Mouse (Mus musculus): ENCODE data around the gene Wdcp.

GRCm38 (mm10) chr12:4811036-4811435 is 32.1 kb upstream of the Wdcp start:
- TF ChIP-seq POLR2A (IDR thresholded peaks at IDR 0.05; ENCODE audit: low read depth, low read length) (no peak), CTCF (conservative IDR thresholded peaks at IDR 0.05; ENCODE audit: insufficient read depth, insufficient read length, low read depth, low read length) (no peak)
